Mouse (Mus musculus): Measurements from ENCODE around the gene Kbtbd3.

The Kbtbd3 gene

GRCm38 (mm10) chr9:4309351-4310085, at the start of gene Kbtbd3, which contains the start of gene Aasdhppt:
Kbtbd3 (plus strand) TSS chr9:4309833.
Aasdhppt (minus strand) TSS chr9:4309471.
- DNase-seq (ENCODE audit: low read depth, low spot score) = peak; percentile 100

DNA sequence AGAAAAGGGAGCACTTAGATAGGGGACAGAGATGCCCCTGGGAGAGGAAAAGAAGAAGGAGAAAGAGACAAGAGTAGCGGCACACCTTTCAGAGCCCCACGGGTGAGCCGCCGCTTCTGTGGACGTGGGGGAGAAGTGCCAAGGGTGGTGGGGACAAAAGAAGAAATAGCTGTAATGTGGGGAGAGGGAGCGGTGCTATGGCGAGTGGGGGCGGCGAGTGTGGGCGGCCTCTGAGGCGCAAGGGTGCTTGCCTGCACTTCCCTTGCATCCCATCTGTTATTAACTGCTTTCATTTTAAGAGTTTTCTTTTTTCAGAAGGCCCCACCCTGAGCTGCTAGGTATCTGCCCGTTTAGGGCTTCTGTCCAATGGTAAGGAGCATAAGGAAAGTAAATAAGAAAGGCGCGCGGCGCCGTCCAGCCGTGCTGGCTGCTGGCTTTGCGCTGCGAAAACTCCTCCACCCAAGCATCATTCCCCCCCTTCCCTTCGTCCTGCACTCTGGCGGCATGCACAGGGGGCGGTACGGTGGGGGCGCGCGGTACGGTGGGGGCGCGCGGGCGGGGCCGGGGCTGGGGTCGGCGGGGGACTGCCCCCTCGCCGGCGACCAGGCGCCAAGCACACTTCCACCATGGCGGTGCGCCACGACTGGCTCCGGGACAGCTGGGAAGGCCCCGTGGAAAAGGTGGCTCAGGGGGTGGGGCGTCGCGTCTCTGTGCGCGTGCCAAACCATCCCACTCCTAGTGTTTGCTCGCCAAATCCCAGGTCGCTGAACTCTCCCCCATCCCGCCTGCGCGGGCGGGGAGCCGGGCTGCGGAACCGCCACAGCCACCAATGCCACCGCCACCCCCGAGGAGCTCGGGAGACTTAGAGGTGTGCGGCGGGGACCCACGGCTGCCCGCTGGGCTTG, 49.5 kb upstream of the Kbtbd3 start:
- no peak for DNase-seq (ENCODE audit: low read depth, low spot score)

DNA sequence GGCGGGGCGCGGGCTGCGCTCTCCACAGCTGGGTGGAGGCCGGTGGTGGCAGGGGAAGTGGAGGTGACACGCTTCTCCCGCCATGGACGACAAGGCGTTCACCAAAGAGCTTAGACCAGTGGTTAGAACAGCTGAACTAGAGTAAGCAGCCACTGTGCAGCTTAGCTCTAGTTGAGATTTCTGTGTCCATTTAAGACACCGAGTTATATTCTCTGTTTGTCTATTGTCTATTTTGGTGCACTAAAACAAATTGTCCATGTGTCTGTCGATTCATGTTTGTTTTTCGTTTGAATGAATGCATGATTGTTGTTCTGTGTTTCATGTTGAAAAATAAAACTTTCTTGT, 48.9 kb upstream of the Kbtbd3 start:
- DNase-seq (ENCODE audit: low read depth, low spot score) = no peak

DNA sequence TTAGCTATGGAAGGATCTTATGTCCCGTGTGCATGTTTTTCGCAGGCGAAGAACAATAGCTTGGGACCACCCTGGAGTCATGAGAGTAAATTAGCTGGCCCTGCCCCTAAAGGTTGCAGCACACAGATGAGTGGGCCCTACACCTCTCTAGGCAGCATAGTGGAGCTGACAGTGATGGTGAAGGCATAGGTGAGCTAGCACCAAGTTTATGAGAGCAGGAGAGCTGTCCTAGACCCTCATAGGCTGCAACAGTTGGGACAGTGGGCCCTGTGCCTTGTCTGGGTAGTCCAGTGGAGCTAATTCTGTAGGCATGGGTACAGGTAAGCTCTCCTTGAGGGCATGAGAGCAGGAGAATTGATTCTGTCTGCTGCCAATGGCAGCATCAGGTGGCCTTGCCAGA, 42.8 kb upstream of the Kbtbd3 start:
- DNase-seq (ENCODE audit: low read depth, low spot score) = no peak

DNA sequence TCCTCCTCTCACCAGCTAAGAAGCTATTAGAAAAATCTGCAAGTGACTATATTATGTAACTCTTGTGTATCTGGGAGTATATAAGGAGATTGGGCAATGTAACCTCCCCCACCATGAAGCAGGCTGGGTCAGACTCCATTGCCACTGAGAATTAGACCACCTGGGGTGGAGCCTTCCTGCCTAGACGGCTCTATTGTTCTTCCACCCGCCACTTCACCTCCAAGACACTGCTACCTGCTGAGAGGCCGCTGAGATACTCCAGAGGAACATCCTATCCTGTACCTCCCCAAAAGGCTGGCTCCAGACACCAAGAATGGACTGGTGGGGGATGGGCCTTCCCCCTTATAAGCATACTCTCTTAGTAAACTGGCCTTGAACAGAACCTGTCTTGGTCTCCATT, 25.8 kb upstream of the Kbtbd3 start:
- no peak for DNase-seq (ENCODE audit: low read depth, low spot score)

GRCm38 (mm10) chr9:4300466-4300865, 9.2 kb upstream of the Kbtbd3 start:
- DNase-seq (ENCODE audit: low read depth, low spot score) = no peak

- DNase-seq (ENCODE audit: low read depth, low spot score) = no peak
Measured at GRCm38 (mm10) chr9:4304867-4305266, 4.8 kb upstream of the Kbtbd3 start.

DNA sequence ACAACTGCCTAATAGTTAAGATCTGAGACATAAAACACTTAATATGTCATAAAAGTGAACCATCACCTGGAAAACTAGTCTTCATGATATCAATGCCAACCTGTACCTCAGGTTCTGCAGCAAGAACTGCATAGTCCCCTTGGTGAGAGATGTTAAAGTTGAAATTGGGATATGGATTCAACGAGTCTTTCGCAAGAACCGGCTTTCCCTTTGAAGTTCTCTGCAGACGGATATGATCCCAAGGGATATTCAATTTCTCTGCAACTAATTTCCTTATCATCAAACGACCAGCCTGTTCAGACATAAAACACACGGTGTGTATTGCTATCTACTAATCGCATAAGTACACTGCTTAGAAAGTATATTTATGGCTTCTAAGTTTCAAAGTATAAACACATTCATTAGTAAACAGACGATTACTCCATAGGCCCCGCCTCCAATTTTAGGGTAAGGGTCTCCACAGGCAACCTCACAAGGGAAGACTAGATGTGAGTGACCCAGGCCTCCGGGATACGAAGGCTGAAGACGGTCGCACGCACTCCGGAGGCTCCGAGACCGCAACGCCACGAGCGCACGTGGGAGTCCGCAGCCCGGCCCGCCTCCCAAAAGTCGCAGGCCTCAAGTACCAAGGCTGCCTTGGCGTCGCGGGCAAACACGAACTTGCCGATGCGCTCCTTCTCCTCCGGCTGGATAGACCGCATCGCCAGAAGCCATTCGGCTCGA, 844 bp upstream of the Kbtbd3 start:
- no peak for DNase-seq (ENCODE audit: low read depth, low spot score)

DNA sequence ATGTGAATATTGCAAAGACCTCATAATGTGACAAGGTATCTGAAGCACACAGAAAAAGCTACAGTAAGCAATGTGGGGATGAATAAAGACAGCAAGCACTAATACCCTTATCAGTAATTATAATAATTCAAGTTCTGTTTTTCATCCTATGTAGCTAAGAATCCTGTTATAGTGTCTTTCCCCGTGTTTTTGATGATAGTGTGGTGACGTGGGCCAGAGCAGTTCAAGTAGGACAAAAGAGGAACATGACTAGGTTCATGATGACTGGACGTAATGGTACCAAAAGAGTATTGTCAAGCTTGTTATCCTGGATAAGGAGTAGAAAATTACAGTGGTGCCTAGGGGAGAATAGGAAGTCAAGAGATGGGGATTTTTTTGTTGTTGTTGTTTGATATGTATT, 1.1 kb downstream of the Kbtbd3 start:
- DNase-seq (ENCODE audit: low read depth, low spot score) = no peak

DNA sequence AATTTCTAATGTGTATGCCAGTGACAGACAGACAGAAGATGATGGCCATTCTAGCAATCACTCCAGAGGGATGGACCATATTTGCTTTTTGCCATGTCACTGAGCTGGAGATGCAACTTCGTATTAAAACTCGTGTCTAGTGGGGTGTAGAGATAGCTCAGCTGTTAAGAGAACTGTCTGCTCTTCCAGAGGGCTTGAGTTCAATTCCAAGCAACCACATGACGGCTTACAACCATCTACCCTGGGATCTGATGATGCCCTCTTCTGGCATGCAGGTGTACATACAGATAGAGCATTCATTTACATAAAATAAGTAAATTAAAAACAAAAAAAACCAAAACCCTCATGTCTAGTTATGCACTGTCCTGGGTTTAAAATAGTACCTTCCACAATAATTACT, 1.5 kb downstream of the Kbtbd3 start:
- DNase-seq (ENCODE audit: low read depth, low spot score) = no peak

DNA sequence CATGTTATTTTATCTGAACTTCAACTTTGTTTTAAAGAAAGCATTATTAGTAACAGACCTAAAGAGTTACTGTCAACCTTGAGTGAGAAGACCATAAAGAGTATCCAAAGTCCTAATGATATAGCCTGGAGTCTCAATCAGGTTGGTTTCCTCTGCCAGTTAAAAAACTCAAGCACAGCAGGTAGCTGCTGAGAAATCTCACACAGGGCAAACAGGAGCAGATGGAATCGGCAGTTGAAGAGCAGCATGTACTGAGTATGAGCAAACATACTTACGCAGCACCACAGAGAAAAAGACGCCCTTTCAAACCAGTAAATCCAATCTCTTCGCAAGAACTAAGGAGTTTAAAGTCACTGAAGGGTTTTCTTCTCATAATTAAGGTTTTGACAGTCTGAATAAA, 4.3 kb downstream of the Kbtbd3 start:
- no peak for DNase-seq (ENCODE audit: low read depth, low spot score)

DNA sequence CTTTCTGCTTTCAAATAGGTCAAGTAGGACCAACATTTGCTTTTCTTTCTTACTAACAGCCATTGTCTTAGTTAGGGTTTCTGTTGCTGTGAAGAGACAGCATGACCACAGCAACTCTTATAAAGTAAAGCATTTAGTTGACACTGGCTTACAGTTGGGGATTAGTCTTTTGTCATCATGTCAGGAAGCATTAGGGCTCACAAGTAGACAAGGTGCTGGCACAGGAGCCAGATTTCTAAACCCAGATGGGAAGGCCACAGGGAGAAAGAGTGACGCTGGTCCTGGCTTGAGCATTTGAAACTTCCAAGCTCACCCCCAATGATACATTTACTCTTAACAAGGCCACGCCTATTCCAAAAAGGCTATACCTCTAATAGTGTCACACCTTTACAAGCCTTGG, 6.1 kb downstream of the Kbtbd3 start:
- peak; percentile 24 for DNase-seq (ENCODE audit: low read depth, low spot score)

- no peak for DNase-seq (ENCODE audit: low read depth, low spot score)
Measured at GRCm38 (mm10) chr9:4318939-4319721, 9.5 kb downstream of the Kbtbd3 start.

DNA sequence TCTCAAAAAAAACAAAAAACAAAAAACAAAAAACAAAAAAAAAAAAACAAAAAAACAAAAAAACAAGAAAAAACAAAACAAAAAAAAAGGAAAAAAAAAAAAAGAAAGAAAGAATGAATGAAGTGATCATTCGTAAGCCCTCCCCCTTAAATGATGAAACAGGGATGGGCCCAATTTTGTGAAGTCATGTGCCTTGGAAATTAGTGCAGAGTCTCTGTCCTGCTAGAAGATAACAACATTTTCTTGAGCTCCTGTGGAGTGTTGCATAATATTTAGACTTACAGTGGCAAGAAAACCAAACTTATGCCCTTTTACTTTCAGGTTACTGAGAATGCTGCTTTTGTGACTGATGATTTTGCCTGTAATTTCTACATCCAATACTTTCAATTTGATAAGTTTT, 43.5 kb downstream of the Kbtbd3 start:
- no peak for DNase-seq (ENCODE audit: low read depth, low spot score)

DNA sequence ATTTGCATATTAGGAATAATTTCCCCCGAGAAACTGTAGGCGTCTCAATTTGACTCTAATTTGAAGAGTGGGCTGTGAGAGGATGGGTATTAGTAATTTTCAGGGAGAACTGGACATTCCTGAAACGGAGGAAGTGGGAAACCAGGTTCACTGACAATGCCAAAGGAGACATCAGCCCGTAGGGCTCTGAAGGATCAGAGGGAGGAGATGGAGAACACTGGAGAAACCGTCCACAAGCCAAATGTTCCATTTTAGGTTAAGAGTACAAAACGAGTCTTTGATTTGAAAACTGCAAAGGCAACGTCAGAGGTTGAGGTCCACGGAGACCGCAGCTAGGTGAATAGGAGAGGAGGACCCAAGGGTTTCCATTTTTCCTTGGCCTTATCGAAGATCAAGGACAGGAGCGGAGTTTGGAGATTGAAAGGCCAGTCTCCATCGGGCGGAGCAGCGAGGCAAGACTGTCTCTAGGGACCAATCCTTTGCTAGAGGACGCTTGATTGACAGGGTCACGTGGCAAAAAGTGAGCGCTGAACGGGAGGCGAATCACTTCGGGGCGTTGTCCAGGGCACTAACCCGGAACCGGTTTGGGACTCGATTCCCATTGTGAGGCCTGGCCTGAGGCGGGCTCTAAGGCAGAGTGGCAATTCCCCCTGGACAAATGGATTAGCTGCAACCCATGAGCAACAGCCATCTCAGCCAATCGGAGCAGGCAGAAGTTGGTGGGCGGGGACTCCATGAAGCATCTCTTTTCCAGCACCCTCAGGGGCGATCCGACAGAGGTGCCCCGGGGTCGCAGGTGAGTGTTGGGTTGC, 66.4 kb downstream of the Kbtbd3 start, which contains the start of gene Msantd4:
Gene Msantd4 (plus strand): TSS at position 735 of the 812 bp plus-strand sequence.
- peak; percentile 99 for DNase-seq (ENCODE audit: low read depth, low spot score)

- DNase-seq (ENCODE audit: low read depth, low spot score) = no peak
Measured at GRCm38 (mm10) chr9:4376640-4377120, 67.0 kb downstream of the Kbtbd3 start.
